Mouse (Mus musculus) intestine, embryonic 14.5 days (tissue): ENCODE data around the gene Nxn. TPM values are rescaled to one million over a fixed set of nuclear protein-coding genes. Genes with fewer than 3 reads are reported as not detected.
A peak's percentile ranks its signal among the peaks of the same experiment; 100 is the strongest.

Experiments
- ATAC-seq: fragments of 200-750 bp; cut with Nextera tagmentation; replicated peaks from 2 replicates; pipeline ENCODE4 v1.8.0; 2017; ENCODE audit warnings: low read depth, moderate number of reproducible peaks, moderate TSS enrichment, moderate library complexity; ENCODE audit not compliant: low FRiP score, low TSS enrichment
- DNase-seq: peaks from one replicate; pipeline ENCODE4 v3.0.0-alpha.2; 2018; ENCODE audit warnings: low spot score
- H3K27ac ChIP-seq: fragments of 300-500 bp; sonication (generic); 2 replicates; pipeline ENCODE4 v1.5.1; 2014; ENCODE audit warnings: low read depth, mild to moderate bottlenecking, control low read depth
- H3K27me3 ChIP-seq: fragments of 300-500 bp; sonication (generic); replicated peaks from 2 replicates; pipeline ENCODE4 v1.6.1; 2014; ENCODE audit warnings: low read length, control low read depth; ENCODE audit not compliant: control insufficient read depth, insufficient read depth
- H3K36me3 ChIP-seq: fragments of 300-500 bp; sonication (generic); 2 replicates; pipeline ENCODE4 v1.6.1; 2014; ENCODE audit warnings: low read length, control low read depth; ENCODE audit not compliant: control insufficient read depth, insufficient read depth
- H3K4me1 ChIP-seq: fragments of 300-500 bp; sonication (generic); replicated peaks from 2 replicates; pipeline ENCODE4 v1.6.1; 2014; ENCODE audit warnings: low read length, control low read depth, mixed read lengths; ENCODE audit not compliant: control insufficient read depth, insufficient read depth
- H3K4me2 ChIP-seq: fragments of 300-500 bp; sonication (generic); 2 replicates; pipeline ENCODE4 v1.6.1; 2014; ENCODE audit warnings: low read length
- H3K4me3 ChIP-seq: fragments of 300-500 bp; sonication (generic); 2 replicates; pipeline ENCODE4 v1.5.1; 2014; ENCODE audit warnings: low read depth, low read length, control low read depth, mixed read lengths
- H3K9ac ChIP-seq: fragments of 300-500 bp; sonication (generic); 2 replicates; pipeline ENCODE4 v1.6.1; 2014; ENCODE audit warnings: mild to moderate bottlenecking, low read length
- H3K9me3 ChIP-seq: fragments of 300-500 bp; sonication (generic); 2 replicates; pipeline ENCODE4 v1.6.1; 2016; ENCODE audit warnings: low read length, control low read depth; ENCODE audit not compliant: control insufficient read depth
- WGBS: fragments of 180-500 bp; shearing (Covaris S2); extraction: QIAGEN DNeasy Blood & Tissue Kit; methylation state at CpG from one replicate; pipeline ENCODE4 v1.1.7; 2014; 5-methylcytosine and 5-hydroxymethylcytosine counted together
- polyA plus RNA-seq: library from polyadenylated mRNA; unstranded; fragments of >200 nt; fragmentation: Nextera tagmentation; extraction: Ambion mirVana; gene quantifications from 2 replicates; pipeline ENCODE4 v1.2.1, GENCODE M21; 2014

Nxn gene
- polyA plus RNA-seq, 1 experiment from 2014 or later, result 45.8 TPM

DNA sequence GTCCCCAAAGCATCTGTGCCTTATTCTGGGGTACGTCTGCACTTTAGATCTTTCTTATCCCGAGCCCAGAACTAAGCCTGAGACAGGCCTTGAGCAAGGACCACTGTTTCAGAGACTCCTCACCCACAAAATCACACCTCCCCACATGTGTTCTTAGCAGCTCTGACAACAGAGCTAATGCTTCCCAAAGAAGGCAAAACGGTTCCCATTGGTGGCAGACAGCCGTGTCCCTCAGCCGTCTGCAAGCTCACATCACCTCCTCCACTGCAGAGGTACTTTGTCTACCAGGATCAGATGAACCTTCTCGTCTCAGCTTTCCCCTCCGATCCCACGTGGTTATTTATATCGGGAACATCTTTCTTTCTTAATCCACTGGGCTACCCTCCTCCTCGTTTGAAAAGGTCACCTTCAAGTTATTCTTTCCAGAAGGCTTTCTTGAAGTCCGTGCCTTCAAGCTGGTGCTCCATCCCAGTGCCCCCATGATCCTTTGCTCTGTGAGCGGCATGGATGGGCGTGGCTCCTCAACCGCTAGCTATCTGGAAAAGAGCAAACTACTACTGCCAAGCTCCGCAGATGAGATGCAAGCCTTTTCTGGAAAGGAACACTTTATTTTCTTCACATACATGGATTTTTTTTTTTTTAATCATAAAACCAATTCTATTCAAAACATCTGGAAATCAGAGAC lies 17.6 kb downstream of the Nxn start:
- no peak for ATAC-seq
- no peak for DNase-seq
- Histone ChIP-seq H3K4me3 (no peak overlapping the region), H3K4me2 (no peak overlapping the region), H3K9me3 (no peaks in the 10 kb centered on the region), H3K4me1 (peaks cover 20% of the 10 kb centered on the region), H3K36me3 (no peaks in the 10 kb centered on the region), H3K9ac (no peak overlapping the region), H3K27ac (no peak overlapping the region), H3K27me3 (no peaks in the 10 kb centered on the region)
- WGBS, result 78% methylated on average over 15 of the region's 15 CpGs

DNA sequence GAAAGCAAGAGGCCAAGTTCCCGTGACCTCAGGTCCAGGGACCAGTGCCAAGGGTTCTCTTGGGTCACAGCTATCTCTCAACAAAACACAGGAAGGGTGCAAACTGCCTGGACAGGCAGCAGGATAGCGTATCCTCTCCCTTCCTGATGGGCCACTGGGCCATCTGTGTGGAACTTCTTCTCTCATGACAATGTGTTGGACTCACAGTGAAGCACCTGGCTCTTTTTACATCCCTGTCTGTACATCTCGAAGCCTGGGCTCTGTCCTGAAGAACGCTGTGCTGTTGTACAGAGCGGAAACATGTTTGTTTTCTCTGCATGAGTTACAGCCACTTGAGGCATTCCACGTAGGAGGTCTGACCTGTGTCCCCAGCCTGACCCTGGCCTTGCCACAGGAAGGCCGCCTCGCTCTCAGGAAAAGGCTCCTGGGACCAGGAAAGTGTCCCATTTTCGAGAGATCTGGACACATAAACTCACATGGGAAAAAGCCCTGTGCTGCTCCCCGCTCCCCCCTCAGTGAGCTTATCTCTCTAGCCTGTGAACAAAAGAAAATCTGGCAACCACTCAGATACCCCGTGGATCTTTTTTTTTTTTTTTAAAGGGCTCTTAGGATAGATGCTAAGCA lies 18.9 kb downstream of the Nxn start:
- no peak overlapping the region for H3K4me3 ChIP-seq
- no peaks in the 10 kb centered on the region for H3K27me3 ChIP-seq
- H3K4me1 ChIP-seq, result peaks cover 32% of the 10 kb centered on the region
- H3K4me2 ChIP-seq, result no peak overlapping the region
- H3K36me3 ChIP-seq, result no peaks in the 10 kb centered on the region
- ATAC-seq (no peak; the same call in 1 of the 2 replicates), DNase-seq (no peak)
- H3K9ac ChIP-seq, result 0 out of 2 replicates have a peak overlapping the region, but pooled peaks have one; percentile 6
- 23% methylated on average over 11 of the region's 11 CpGs for WGBS
- H3K27ac ChIP-seq, result peak overlapping the region; percentile 24
- no peaks in the 10 kb centered on the region for H3K9me3 ChIP-seq

DNA sequence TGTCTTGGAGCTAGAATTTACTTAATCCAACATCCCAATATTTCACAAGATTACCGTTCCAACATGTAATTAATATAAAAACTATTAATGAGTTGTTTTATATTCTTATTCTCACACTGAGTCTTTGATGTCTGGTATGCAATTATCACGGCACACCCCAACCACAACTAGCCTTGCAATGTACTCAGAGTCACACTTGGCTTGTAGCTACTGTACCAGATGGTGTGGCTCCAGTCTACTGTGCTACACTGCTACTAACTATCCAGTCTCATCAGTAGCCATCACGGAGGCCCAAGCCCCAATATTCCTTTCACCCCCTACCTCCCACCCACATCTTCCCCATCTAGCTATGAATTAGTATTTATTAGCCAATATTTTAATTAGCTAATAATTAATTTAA lies 22.5 kb downstream of the Nxn start:
- H3K4me3 ChIP-seq, result no peak overlapping the region
- WGBS, result 85% methylated on average over 3 of the region's 3 CpGs
- no peak overlapping the region for H3K9ac ChIP-seq
- H3K4me1 ChIP-seq, result peaks cover 59% of the 10 kb centered on the region
- no peak for ATAC-seq
- no peaks in the 10 kb centered on the region for H3K27me3 ChIP-seq
- no peaks in the 10 kb centered on the region for H3K9me3 ChIP-seq
- no peaks in the 10 kb centered on the region for H3K36me3 ChIP-seq
- H3K4me2 ChIP-seq, result no peak overlapping the region
- peak overlapping the region; percentile 96; the same call in 1 of the 2 replicates for H3K27ac ChIP-seq
- no peak for DNase-seq

DNA sequence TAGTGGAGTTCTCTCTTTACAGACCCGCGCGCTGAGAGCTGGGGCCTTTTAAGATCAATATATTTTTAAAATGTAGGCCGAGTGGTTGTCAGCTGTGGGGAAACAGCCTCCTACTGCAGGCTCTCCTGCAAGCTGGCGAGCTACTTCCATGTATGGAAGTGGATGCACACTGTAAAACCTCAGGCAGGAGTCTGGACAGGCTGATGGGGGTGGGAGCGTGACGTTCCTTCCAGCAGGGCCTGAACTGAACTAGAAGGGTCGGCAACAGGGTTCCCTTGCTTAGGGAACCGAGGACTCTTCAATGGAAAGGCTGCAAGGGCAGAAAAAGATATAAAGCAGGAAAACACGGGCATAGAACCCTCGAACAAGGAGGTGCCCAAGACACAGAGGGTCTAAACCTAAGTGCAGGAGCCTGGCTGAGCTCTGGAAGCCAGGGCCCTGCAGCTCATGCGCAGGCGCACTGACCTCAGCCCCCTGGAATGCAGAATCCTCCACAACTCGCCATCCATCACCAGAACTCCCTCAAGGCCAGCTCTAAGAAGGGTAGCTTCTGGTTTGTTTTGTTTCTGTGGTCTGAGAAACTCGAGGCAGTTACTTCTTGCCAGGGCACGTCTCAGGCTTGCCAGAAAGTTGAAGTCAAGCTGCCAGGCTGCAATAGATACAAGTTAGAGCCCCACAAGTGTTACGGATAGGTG lies 24.3 kb downstream of the Nxn start:
- ATAC-seq (peak; percentile 87), DNase-seq (peak; percentile 86)
- Histone ChIP-seq H3K4me2 (peak overlapping the region; percentile 20), H3K4me3 (no peak overlapping the region), H3K4me1 (peaks cover 53% of the 10 kb centered on the region), H3K9me3 (no peaks in the 10 kb centered on the region), H3K27me3 (no peaks in the 10 kb centered on the region), H3K9ac (peak overlapping the region; percentile 18), H3K27ac (peak overlapping the region; percentile 96), H3K36me3 (no peaks in the 10 kb centered on the region)
- 9% methylated on average over 17 of the region's 17 CpGs for WGBS

DNA sequence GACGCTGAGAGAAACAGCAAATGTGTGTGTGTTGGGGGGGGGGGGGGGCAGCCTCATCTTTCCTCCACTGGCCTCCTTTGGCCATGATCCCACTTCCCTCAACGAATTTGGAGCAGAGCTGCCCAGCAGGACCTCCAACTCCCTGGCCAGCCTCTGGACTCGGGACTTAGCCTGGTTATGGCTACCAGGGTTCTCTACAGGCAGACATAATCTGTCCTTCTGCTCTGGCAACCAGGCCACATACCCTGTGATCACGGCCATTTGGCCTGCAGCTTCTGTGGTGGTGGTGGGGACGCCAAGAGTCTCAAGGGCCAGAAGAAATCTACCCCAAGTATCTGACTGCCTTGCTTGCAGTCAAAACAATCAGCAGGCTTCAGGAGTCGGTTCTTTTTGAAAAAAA lies 26.4 kb downstream of the Nxn start:
- H3K4me1 ChIP-seq, result peaks cover 58% of the 10 kb centered on the region
- DNase-seq (no peak), ATAC-seq (no peak)
- H3K27me3 ChIP-seq, result no peaks in the 10 kb centered on the region
- H3K4me3 ChIP-seq, result no peak overlapping the region
- no peaks in the 10 kb centered on the region for H3K9me3 ChIP-seq
- H3K27ac ChIP-seq, result peak overlapping the region; percentile 96
- 36% methylated on average over 6 of the region's 6 CpGs for WGBS
- no peak overlapping the region for H3K4me2 ChIP-seq
- no peak overlapping the region for H3K9ac ChIP-seq
- H3K36me3 ChIP-seq, result no peaks in the 10 kb centered on the region

DNA sequence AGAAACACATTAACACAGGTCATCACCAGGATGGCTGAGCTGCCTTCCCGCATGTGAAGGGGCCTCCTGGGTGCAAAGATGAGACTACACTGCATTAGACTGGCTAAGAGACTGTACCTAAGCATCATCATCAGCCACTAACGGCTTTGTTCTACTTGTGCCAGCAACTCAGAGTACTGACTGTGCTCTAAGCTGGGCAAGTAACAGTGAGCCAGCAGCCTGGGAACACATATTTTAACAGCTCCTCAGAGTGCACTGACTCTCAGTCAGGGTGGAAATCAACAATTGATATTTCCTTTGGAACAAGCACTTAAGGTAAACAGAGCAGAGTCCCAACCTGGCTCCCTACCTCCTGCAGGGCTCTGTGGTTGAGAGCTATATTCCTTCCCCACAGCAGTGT lies 26.8 kb downstream of the Nxn start:
- ATAC-seq, result no peak
- no peak overlapping the region for H3K4me2 ChIP-seq
- H3K9me3 ChIP-seq, result no peaks in the 10 kb centered on the region
- H3K27ac ChIP-seq, result peak overlapping the region; percentile 96
- H3K4me1 ChIP-seq, result peaks cover 58% of the 10 kb centered on the region
- H3K27me3 ChIP-seq, result no peaks in the 10 kb centered on the region
- H3K36me3 ChIP-seq, result no peaks in the 10 kb centered on the region
- no peak overlapping the region for H3K9ac ChIP-seq
- no peak overlapping the region for H3K4me3 ChIP-seq
- DNase-seq, result no peak
- 31% methylated on average over 2 of the region's 2 CpGs for WGBS

DNA sequence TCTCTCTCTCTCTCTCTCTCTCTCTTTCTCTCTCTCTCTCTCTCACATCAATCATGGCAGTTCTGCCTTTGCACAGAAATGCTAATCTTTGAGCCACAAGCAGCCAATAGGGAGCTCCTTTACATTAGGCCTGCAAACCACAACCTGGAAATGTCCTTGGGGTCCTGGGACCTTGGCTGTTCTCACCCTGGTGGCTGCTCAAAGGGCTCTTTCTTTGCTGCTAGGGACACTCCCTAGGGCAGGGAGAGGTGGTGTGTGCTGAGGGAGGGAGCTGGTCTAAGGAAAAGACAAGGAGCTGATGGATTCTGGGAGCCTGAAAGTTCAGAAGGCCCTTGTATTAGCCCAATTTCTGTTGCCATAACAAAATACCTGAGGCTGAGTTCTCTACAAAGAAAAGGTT lies 28.4 kb downstream of the Nxn start:
- DNase-seq (no peak), ATAC-seq (no peak)
- Histone ChIP-seq H3K4me3 (no peak overlapping the region), H3K27me3 (no peaks in the 10 kb centered on the region), H3K4me2 (no peak overlapping the region), H3K36me3 (0 out of 2 replicates have a peak, but pooled peaks cover 3% of the 10 kb centered on the region), H3K4me1 (peaks cover 58% of the 10 kb centered on the region), H3K9ac (no peak overlapping the region), H3K27ac (no peak overlapping the region), H3K9me3 (no peaks in the 10 kb centered on the region)

DNA sequence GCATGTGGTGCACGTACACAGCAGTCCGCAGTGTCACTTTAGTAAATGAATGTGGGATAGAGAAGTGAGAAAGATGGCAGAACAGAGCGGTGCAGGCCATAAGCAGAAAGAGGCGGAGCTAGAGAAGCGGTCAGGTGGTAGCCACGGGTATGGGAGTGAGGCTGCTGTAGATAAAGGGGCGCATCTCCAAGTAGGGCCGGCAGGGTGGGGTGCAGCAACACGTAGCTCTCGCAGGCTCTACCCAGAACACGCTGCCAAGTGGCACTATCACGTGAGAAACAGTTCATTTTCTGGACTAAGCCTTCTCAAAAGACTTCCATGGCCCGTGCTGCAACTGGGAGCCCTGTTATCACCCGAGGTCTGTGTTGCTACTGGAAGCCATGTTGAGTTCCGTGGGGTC lies 32.2 kb downstream of the Nxn start:
- WGBS, result 86% methylated on average over 15 of the region's 15 CpGs
- Histone ChIP-seq H3K36me3 (0 out of 2 replicates have a peak, but pooled peaks cover 3% of the 10 kb centered on the region), H3K9me3 (no peaks in the 10 kb centered on the region), H3K4me1 (peaks cover 48% of the 10 kb centered on the region), H3K4me2 (no peak overlapping the region), H3K4me3 (no peak overlapping the region), H3K9ac (no peak overlapping the region), H3K27me3 (no peaks in the 10 kb centered on the region), H3K27ac (peak overlapping the region; percentile 43; the same call in 1 of the 2 replicates)
- ATAC-seq (no peak), DNase-seq (no peak)
